Mouse (Mus musculus) midbrain, embryonic 14.5 days (tissue): ENCODE measurements around the gene Olfr418. TPM values are rescaled to one million over a fixed set of nuclear protein-coding genes. Genes with fewer than 3 reads are reported as not detected.

Experiments used
- ATAC-seq: fragments of 200-750 bp; cut with Nextera tagmentation; 2 replicates; pipeline ENCODE4 v1.8.0; 2017; ENCODE audit warnings: moderate number of reproducible peaks, moderate library complexity; ENCODE audit not compliant: low FRiP score, low TSS enrichment
- DNase-seq: peaks from one replicate; pipeline ENCODE4 v3.0.0-alpha.2; 2015
- H3K27ac ChIP-seq: fragments of 300-500 bp; sonication (generic); replicated peaks from 2 replicates; pipeline ENCODE4 v1.5.1; 2014; ENCODE audit warnings: mild to moderate bottlenecking, low read depth, low read length, moderate library complexity
- H3K27me3 ChIP-seq: fragments of 300-500 bp; sonication (generic); 2 replicates; pipeline ENCODE4 v1.6.1; 2014; ENCODE audit warnings: low read length, control low read depth, mixed read lengths; ENCODE audit not compliant: control insufficient read depth, insufficient read depth
- H3K36me3 ChIP-seq: fragments of 300-500 bp; sonication (generic); 2 replicates; pipeline ENCODE4 v1.6.1; 2014; ENCODE audit warnings: low read length, control low read depth; ENCODE audit not compliant: control insufficient read depth, insufficient read depth
- H3K4me1 ChIP-seq: fragments of 300-500 bp; sonication (generic); 2 replicates; pipeline ENCODE4 v1.6.1; 2014; ENCODE audit warnings: mild to moderate bottlenecking, antibody characterized with exemption, low read length, control low read depth; ENCODE audit not compliant: control insufficient read depth, insufficient read depth
- H3K4me2 ChIP-seq: fragments of 300-500 bp; sonication (generic); 2 replicates; pipeline ENCODE4 v1.6.1; 2014; ENCODE audit warnings: mild to moderate bottlenecking, low read length, moderate library complexity
- H3K4me3 ChIP-seq: fragments of 300-500 bp; sonication (generic); replicated peaks from 2 replicates; pipeline ENCODE4 v1.5.1; 2014; ENCODE audit warnings: low read depth, low read length
- H3K9ac ChIP-seq: fragments of 300-500 bp; sonication (generic); replicated peaks from 2 replicates; pipeline ENCODE4 v1.6.1; 2014; ENCODE audit warnings: mild to moderate bottlenecking, low read length, moderate library complexity
- H3K9me3 ChIP-seq: fragments of 300-500 bp; sonication (generic); 2 replicates; pipeline ENCODE4 v1.6.1; 2016; ENCODE audit warnings: low read length, control low read depth, mixed read lengths; ENCODE audit not compliant: control insufficient read depth
- whole genome bisulfite sequencing: fragments of 180-500 bp; shearing (Covaris S2); extraction: QIAGEN DNeasy Blood & Tissue Kit; methylation state at CpG from one replicate; pipeline ENCODE4 v1.1.7; 2014; 5-methylcytosine and 5-hydroxymethylcytosine counted together
- polyA plus RNA-seq: library from polyadenylated mRNA; unstranded; fragments of >200 nt; fragmentation: Nextera tagmentation; extraction: Ambion mirVana; gene quantifications from 2 replicates; pipeline ENCODE4 v1.2.1, GENCODE M21; 2014

The Olfr418 gene
- polyA plus RNA-seq, 1 experiment from 2014 or later = not detected

- Histone ChIP-seq H3K36me3 (no peaks in the 10 kb centered on the region), H3K4me1 (0 out of 2 replicates have a peak, but pooled peaks cover 3% of the 10 kb centered on the region), H3K27me3 (no peaks in the 10 kb centered on the region), H3K27ac (no peak overlapping the region), H3K9me3 (no peaks in the 10 kb centered on the region), H3K4me3 (no peak overlapping the region), H3K4me2 (no peak overlapping the region), H3K9ac (no peak overlapping the region)
- 82% methylated on average over 2 of the region's 2 CpGs for WGBS
- no peak for ATAC-seq
- DNase-seq = no peak
Measured at GRCm38 (mm10) chr1:173317925-173318477, 52.2 kb downstream of the Olfr418 start.

- DNase-seq = no peak
- no peaks in the 10 kb centered on the region for H3K36me3 ChIP-seq
- ATAC-seq = no peak
- no peaks in the 10 kb centered on the region for H3K9me3 ChIP-seq
- H3K27ac ChIP-seq = no peak overlapping the region
- H3K4me2 ChIP-seq = no peak overlapping the region
- H3K27me3 ChIP-seq = no peaks in the 10 kb centered on the region
- H3K9ac ChIP-seq = no peak overlapping the region
- H3K4me3 ChIP-seq = no peak overlapping the region
- WGBS = 56% methylated on average over 8 of the region's 8 CpGs
- H3K4me1 ChIP-seq = 0 out of 2 replicates have a peak, but pooled peaks cover 3% of the 10 kb centered on the region
Measured at GRCm38 (mm10) chr1:173321593-173322248, 55.9 kb downstream of the Olfr418 start.

- DNase-seq (no peak), ATAC-seq (no peak)
- no peaks in the 10 kb centered on the region for H3K36me3 ChIP-seq
- no peak overlapping the region for H3K4me3 ChIP-seq
- H3K27me3 ChIP-seq = no peaks in the 10 kb centered on the region
- no peak overlapping the region for H3K27ac ChIP-seq
- H3K4me1 ChIP-seq = 0 out of 2 replicates have a peak, but pooled peaks cover 3% of the 10 kb centered on the region
- no peak overlapping the region for H3K4me2 ChIP-seq
- no peak overlapping the region for H3K9ac ChIP-seq
- 69% methylated on average over 6 of the region's 6 CpGs for WGBS
- H3K9me3 ChIP-seq = no peaks in the 10 kb centered on the region
Measured at GRCm38 (mm10) chr1:173322249-173322627, 56.4 kb downstream of the Olfr418 start.

Other genes starting within 250 kb of the Olfr418 start
- gene Olfr1408, start 128.6 kb upstream of the Olfr418 start, polyA plus RNA-seq = not detected in 2 replicates
- not detected in 2 replicates for gene Olfr1406, start 75.4 kb upstream of the Olfr418 start, polyA plus RNA-seq
- not detected in 2 replicates for gene Olfr218, start 68.2 kb upstream of the Olfr418 start, polyA plus RNA-seq
- not detected in 2 replicates for gene Olfr1404, start 53.6 kb upstream of the Olfr418 start, polyA plus RNA-seq
- not detected in 2 replicates for gene Fcer1a, start 38.8 kb upstream of the Olfr418 start, polyA plus RNA-seq
- gene Mptx2, start 11.8 kb downstream of the Olfr418 start, polyA plus RNA-seq = not detected in 2 replicates
- 23.9 and 31.0 TPM in 2 replicates for gene Ackr1, start 67.7 kb downstream of the Olfr418 start, polyA plus RNA-seq
- gene Aim2, start 84.9 kb downstream of the Olfr418 start, polyA plus RNA-seq = 0.84 and 2.4 TPM in 2 replicates
- 125 and 140 TPM in 2 replicates for gene Cadm3, start 101.7 kb downstream of the Olfr418 start, polyA plus RNA-seq
- gene Ifi206, start 225.0 kb downstream of the Olfr418 start, polyA plus RNA-seq = 0.21 TPM in 1 of 2 replicates, not detected in the other